Mouse (Mus musculus): ENCODE results near the gene Dtd1.

GRCm38 (mm10) chr2:144729776-144730175 lies 130.1 kb downstream of the Dtd1 start:
- no peak for TF ChIP-seq CTCF (IDR thresholded peaks at IDR 0.05; ENCODE audit: low read depth)
- no peak for TF ChIP-seq EP300 (optimal IDR thresholded peaks at IDR 0.05)
